Mouse (Mus musculus): ENCODE measurements at regions not wholly inside any gene's neighbourhood (a gene's known extent, or its start where the extent isn't known, plus 50 kb on each side); places are given as distances from the start of the nearest gene placed in this dataset.
A peak's percentile ranks its signal among the peaks of the same experiment; 100 is the strongest.

GRCm38 (mm10) chr8:95986410-95986809 is 98.1 kb upstream of the Got2 start:
- Histone ChIP-seq H3K4me3 (replicated peaks; ENCODE audit: low read depth, low read length) (no peak overlapping the region), H3K9me3 (replicated peaks; ENCODE audit: low read length) (no peaks in the 10 kb centered on the region), H3K9ac (ENCODE audit: low read depth, low read length) (no peak overlapping the region), H3K27ac (no peak overlapping the region), H3K4me1 (replicated peaks; ENCODE audit: insufficient read depth, low read length) (no peaks in the 10 kb centered on the region), H3K4me2 (ENCODE audit: low read length) (no peak overlapping the region), H3K36me3 (ENCODE audit: insufficient read depth, low read length) (no peaks in the 10 kb centered on the region), H3K27me3 (ENCODE audit: insufficient read depth, low read length) (no peaks in the 10 kb centered on the region)
- DNase-seq (ENCODE audit: low spot score) (no peak), ATAC-seq (replicated peaks; ENCODE audit: low FRiP score, low read depth) (no peak)
- TF ChIP-seq CTCF (IDR thresholded peaks at IDR 0.05; ENCODE audit: low read depth), result no peak
- WGBS, result 70% methylated on average over 3 of the region's 3 CpGs

GRCm38 (mm10) chr8:95983690-95984089 is 95.3 kb upstream of the Got2 start:
- WGBS, result 52% methylated on average over 2 of the region's 2 CpGs
- no peaks in the 10 kb centered on the region for H3K9me3 ChIP-seq (replicated peaks; ENCODE audit: low read length)
- no peak for TF ChIP-seq CTCF (IDR thresholded peaks at IDR 0.05; ENCODE audit: low read depth)
- H3K4me2 ChIP-seq (ENCODE audit: low read length), result no peak overlapping the region
- H3K9ac ChIP-seq (ENCODE audit: low read depth, low read length), result no peak overlapping the region
- no peak overlapping the region for H3K4me3 ChIP-seq (replicated peaks; ENCODE audit: low read depth, low read length)
- no peaks in the 10 kb centered on the region for H3K27me3 ChIP-seq (ENCODE audit: insufficient read depth, low read length)
- no peaks in the 10 kb centered on the region for H3K4me1 ChIP-seq (replicated peaks; ENCODE audit: insufficient read depth, low read length)
- no peak overlapping the region for H3K27ac ChIP-seq
- ATAC-seq (replicated peaks; ENCODE audit: low FRiP score, low read depth) (no peak), DNase-seq (ENCODE audit: low spot score) (no peak)
- H3K36me3 ChIP-seq (ENCODE audit: insufficient read depth, low read length), result no peaks in the 10 kb centered on the region

- H3K27me3 ChIP-seq (ENCODE audit: insufficient read depth, low read length), result no peaks in the 10 kb centered on the region
- H3K4me2 ChIP-seq (ENCODE audit: low read length), result no peak overlapping the region
Measured at GRCm38 (mm10) chr8:95980405-95980804, 92.1 kb upstream of the Got2 start.

GRCm38 (mm10) chr8:95979223-95979622 is 90.9 kb upstream of the Got2 start:
- 49% methylated on average over 6 of the region's 6 CpGs for WGBS
- ATAC-seq (replicated peaks; ENCODE audit: low FRiP score, low read depth) (no peak), DNase-seq (ENCODE audit: low spot score) (peak; percentile 41)
- no peak overlapping the region for H3K4me3 ChIP-seq (replicated peaks; ENCODE audit: low read depth, low read length)
- no peak for TF ChIP-seq CTCF (IDR thresholded peaks at IDR 0.05; ENCODE audit: low read depth)
- H3K36me3 ChIP-seq (ENCODE audit: insufficient read depth, low read length), result no peaks in the 10 kb centered on the region
- no peaks in the 10 kb centered on the region for H3K9me3 ChIP-seq (replicated peaks; ENCODE audit: low read length)
- no peak overlapping the region for H3K4me2 ChIP-seq (ENCODE audit: low read length)
- no peak overlapping the region for H3K27ac ChIP-seq
- no peak overlapping the region for H3K9ac ChIP-seq (ENCODE audit: low read depth, low read length)
- H3K4me1 ChIP-seq (replicated peaks; ENCODE audit: insufficient read depth, low read length), result no peaks in the 10 kb centered on the region
- H3K27me3 ChIP-seq (ENCODE audit: insufficient read depth, low read length), result no peaks in the 10 kb centered on the region

More at GRCm38 (mm10) chr8:95980405-95980804, 92.1 kb upstream of the Got2 start:
- H3K4me1 ChIP-seq (replicated peaks; ENCODE audit: insufficient read depth, low read length), result no peaks in the 10 kb centered on the region
- H3K27ac ChIP-seq, result no peak overlapping the region
- ATAC-seq (replicated peaks; ENCODE audit: low FRiP score, low read depth), result no peak
- DNase-seq (ENCODE audit: low spot score), result no peak
- no peak for TF ChIP-seq CTCF (IDR thresholded peaks at IDR 0.05; ENCODE audit: low read depth)
- no peaks in the 10 kb centered on the region for H3K9me3 ChIP-seq (replicated peaks; ENCODE audit: low read length)
- H3K9ac ChIP-seq (ENCODE audit: low read depth, low read length), result no peak overlapping the region
- H3K4me3 ChIP-seq (replicated peaks; ENCODE audit: low read depth, low read length), result no peak overlapping the region
- no peaks in the 10 kb centered on the region for H3K36me3 ChIP-seq (ENCODE audit: insufficient read depth, low read length)
- 33% methylated on average over 2 of the region's 2 CpGs for WGBS

DNA sequence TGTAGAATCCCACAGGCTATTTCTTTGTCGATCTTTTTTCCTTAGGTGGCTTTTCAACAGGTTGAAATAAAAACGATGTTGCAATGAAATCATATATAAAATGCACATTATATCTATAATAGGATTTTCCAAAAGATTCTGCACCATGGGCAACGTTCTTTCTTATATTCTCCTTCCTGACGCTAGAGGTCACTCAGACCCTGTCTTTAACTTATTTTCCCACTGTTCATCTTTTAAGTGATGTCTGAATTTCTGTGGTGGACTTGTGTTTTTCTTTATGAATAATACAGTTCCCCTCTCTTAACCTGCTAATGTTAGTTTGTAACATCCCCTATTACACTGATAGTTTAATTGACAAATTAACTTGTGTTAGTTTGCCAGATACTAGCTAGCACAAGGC is 86.5 kb upstream of the Got2 start:
- Histone ChIP-seq H3K4me2 (ENCODE audit: low read length) (no peak overlapping the region), H3K4me1 (replicated peaks; ENCODE audit: insufficient read depth, low read length) (no peaks in the 10 kb centered on the region), H3K27me3 (ENCODE audit: insufficient read depth, low read length) (no peaks in the 10 kb centered on the region), H3K36me3 (ENCODE audit: insufficient read depth, low read length) (no peaks in the 10 kb centered on the region), H3K9ac (ENCODE audit: low read depth, low read length) (no peak overlapping the region), H3K9me3 (replicated peaks; ENCODE audit: low read length) (no peaks in the 10 kb centered on the region), H3K4me3 (replicated peaks; ENCODE audit: low read depth, low read length) (no peak overlapping the region), H3K27ac (no peak overlapping the region)
- 16% methylated on average over 4 of the region's 4 CpGs for WGBS
- DNase-seq (ENCODE audit: low spot score), result peak; percentile 65
- ATAC-seq (replicated peaks; ENCODE audit: low FRiP score, low read depth), result no peak
- peak; percentile 71 for TF ChIP-seq CTCF (IDR thresholded peaks at IDR 0.05; ENCODE audit: low read depth)

- DNase-seq (ENCODE audit: low spot score), result no peak
Measured at GRCm38 (mm10) chr8:95974231-95974630, 85.9 kb upstream of the Got2 start.

GRCm38 (mm10) chr8:95973571-95973970 is 85.2 kb upstream of the Got2 start:
- Histone ChIP-seq H3K4me1 (replicated peaks; ENCODE audit: insufficient read depth, low read length) (no peaks in the 10 kb centered on the region), H3K4me3 (replicated peaks; ENCODE audit: low read depth, low read length) (no peak overlapping the region), H3K9me3 (replicated peaks; ENCODE audit: low read length) (no peaks in the 10 kb centered on the region), H3K4me2 (ENCODE audit: low read length) (no peak overlapping the region), H3K27ac (no peak overlapping the region), H3K36me3 (ENCODE audit: insufficient read depth, low read length) (no peaks in the 10 kb centered on the region), H3K27me3 (ENCODE audit: insufficient read depth, low read length) (no peaks in the 10 kb centered on the region), H3K9ac (ENCODE audit: low read depth, low read length) (no peak overlapping the region)
- no peak for TF ChIP-seq CTCF (IDR thresholded peaks at IDR 0.05; ENCODE audit: low read depth)
- no peak for DNase-seq (ENCODE audit: low spot score)
- ATAC-seq (replicated peaks; ENCODE audit: low FRiP score, low read depth), result no peak
- 26% methylated on average over 4 of the region's 4 CpGs for WGBS

More at GRCm38 (mm10) chr8:95974231-95974630, 85.9 kb upstream of the Got2 start:
- ATAC-seq (replicated peaks; ENCODE audit: low FRiP score, low read depth), result no peak
- Histone ChIP-seq H3K4me3 (replicated peaks; ENCODE audit: low read depth, low read length) (no peak overlapping the region), H3K9me3 (replicated peaks; ENCODE audit: low read length) (no peaks in the 10 kb centered on the region), H3K27me3 (ENCODE audit: insufficient read depth, low read length) (no peaks in the 10 kb centered on the region), H3K27ac (no peak overlapping the region), H3K36me3 (ENCODE audit: insufficient read depth, low read length) (no peaks in the 10 kb centered on the region), H3K4me2 (ENCODE audit: low read length) (no peak overlapping the region), H3K9ac (ENCODE audit: low read depth, low read length) (no peak overlapping the region), H3K4me1 (replicated peaks; ENCODE audit: insufficient read depth, low read length) (no peaks in the 10 kb centered on the region)
- TF ChIP-seq CTCF (IDR thresholded peaks at IDR 0.05; ENCODE audit: low read depth), result no peak
- WGBS, result 27% methylated on average over 5 of the region's 5 CpGs

All from kidney, postnatal 0 days (tissue).